Mouse (Mus musculus) monocyte, adult 5-6 weeks (primary cell): ENCODE data around the gene Mest. TPM values are rescaled to one million over a fixed set of nuclear protein-coding genes. Genes with fewer than 3 reads are reported as not detected.

Source experiments
- ATAC-seq: fragments of 153-309, 156-312 bp; replicated peaks from 2 replicates; pipeline ENCODE4 v1.8.0; 2017; ENCODE audit warnings: mild to moderate bottlenecking; ENCODE audit not compliant: low TSS enrichment, insufficient number of reproducible peaks, severe bottlenecking, poor library complexity, low FRiP score
- total RNA-seq: library from RNA; stranded (forward); fragments of 200-1000, 200-491, 200-594 nt; gene quantifications from 3 replicates; pipeline ENCODE4 v1.2.3, GENCODE M21; 2017

Mest gene
- total RNA-seq, 1 experiment from 2014 or later: 0.86 TPM

DNA sequence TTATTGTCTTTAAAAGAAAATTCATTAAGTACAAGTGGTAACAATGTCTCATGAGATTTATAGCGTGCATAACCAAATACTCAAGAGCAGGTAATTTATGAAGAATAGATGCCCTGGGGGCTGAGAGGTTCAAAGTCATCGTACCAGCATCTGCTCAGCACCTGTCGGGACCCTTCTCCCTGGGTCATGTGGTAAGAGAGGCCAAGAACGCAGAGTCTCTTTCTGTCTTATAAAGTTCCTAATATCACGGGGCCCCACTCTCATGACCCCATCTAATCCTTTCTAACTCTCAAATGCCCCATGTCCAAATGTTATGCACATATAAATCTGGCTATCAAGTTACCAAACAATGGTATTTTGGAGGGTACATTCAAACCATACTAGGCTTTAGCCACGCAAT is 20.5 kb upstream of the Mest start:
- no peak for ATAC-seq

- no peak for ATAC-seq
Measured at GRCm38 (mm10) chr6:30703476-30703875, 19.9 kb upstream of the Mest start.

GRCm38 (mm10) chr6:30703977-30704602 is 19.3 kb upstream of the Mest start:
- no peak for ATAC-seq

GRCm38 (mm10) chr6:30709115-30709514 is 14.2 kb upstream of the Mest start:
- no peak for ATAC-seq

- no peak for ATAC-seq
Measured at GRCm38 (mm10) chr6:30710371-30711364, 12.7 kb upstream of the Mest start.

DNA sequence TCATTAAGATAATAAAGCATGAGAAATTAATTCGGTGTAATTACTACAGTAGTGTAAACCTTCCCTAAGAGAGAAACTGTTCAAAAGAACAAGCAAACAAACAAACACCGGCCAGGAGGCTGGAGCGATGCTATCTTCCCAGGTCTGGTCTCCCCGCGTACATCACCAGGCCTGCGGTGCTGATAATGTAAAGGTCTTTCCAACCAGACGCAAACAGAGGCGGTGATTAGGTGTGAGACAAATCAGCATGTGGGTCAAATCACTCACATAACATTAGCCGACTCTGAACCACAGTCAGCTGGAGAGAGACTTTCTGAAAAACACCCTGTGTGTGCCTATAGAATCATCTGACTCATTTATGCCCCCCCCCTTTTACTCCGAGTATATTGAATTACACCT is 12.0 kb upstream of the Mest start:
- no peak for ATAC-seq

DNA sequence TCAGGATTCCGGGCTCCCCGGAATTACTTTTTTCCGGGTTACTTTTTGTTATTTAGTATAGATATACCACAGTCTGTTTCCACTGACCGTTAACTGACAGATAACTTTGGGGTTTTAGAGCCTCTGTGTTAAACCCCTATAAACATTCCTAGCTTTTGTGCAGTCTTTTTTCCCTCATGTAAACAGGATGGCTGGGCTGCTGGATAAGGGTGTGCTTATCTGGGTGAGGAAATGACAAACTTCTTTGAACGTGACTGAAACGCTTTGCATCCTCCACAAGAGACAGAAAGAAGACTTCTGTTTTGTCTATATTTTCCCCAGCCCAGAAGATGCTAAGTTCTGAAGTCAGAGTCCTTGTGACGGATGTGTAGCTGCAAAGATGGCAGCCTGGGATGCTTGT is 10.9 kb upstream of the Mest start:
- ATAC-seq: no peak

GRCm38 (mm10) chr6:30713455-30713854 is 9.9 kb upstream of the Mest start:
- no peak for ATAC-seq

- ATAC-seq: no peak
Measured at GRCm38 (mm10) chr6:30713896-30714295, 9.5 kb upstream of the Mest start.

DNA sequence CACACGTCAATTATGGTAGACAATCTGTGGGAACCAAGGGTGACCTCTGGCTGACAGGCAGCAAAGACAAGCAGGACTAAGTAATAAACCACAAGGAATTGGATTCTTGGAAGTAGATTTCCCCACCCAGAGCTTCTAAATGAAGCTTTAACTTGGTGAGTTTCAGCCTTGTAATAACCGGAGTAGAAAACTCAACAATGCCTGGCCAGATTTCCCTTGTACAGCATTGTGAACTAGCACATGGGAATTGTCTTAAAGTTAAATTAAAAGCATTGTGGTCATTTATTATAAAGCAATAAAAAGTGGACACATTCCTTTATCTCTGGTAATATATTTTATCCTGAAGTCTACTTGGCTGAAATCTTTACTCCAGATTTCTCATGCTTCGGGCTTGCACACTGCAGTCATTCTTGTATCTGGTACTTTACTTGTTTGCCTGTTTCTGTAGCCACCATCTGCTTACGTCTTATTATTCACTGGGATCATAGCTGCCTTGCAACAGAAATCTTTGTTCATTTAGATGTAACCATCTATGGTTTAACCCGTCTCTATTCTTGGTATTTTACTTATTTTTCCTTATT is 8.4 kb upstream of the Mest start:
- ATAC-seq: no peak

DNA sequence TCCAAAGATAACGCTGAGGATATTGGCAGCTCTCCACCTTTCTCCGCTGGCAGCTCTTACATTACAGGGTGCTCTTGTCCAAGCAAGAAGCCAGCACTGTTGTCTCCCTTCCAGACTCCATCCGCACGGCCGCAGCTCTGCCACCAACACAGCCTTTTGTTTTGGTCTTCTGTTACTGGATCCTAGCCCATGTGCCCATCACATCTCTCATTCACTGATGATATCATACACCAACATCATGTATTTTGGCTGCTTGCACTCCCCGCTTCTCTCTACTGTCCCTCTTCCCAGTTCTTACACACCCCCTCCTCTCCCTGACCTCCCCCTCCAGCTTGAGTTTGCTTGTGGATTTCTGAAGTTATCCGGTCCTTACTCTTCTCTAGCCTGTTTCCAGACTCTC is 6.6 kb upstream of the Mest start:
- no peak for ATAC-seq

- ATAC-seq: no peak
Measured at GRCm38 (mm10) chr6:30722385-30723164, 772 bp upstream of the Mest start.

- no peak for ATAC-seq
Measured at GRCm38 (mm10) chr6:30730301-30730971, 7.1 kb downstream of the Mest start.

DNA sequence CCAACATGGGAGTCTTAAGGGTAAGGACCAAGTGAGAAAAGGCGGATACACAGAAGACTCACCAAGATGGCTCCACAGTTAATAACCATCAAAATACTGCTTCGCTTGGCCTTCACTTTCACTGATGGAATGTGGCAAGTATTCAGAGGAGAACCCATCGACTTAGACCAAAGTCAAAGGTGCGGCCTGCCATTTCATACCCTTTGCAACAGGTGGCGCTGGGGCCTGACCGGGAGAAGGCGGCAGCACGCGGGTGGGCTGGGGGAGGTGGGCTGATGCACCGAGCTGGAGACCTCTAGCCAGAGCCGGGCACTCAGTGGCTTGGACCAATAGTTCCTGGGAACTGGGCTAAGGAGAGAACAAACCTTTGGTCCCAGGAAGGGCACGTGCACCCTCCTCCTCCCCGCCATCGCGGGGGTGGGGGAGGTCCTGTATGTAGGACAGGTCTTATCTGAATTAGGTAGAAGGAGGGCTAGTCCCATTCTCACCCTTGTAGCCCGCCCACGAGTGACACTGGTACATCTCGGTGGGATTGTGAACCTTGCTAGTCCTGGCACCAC is 9.3 kb downstream of the Mest start:
- no peak for ATAC-seq

DNA sequence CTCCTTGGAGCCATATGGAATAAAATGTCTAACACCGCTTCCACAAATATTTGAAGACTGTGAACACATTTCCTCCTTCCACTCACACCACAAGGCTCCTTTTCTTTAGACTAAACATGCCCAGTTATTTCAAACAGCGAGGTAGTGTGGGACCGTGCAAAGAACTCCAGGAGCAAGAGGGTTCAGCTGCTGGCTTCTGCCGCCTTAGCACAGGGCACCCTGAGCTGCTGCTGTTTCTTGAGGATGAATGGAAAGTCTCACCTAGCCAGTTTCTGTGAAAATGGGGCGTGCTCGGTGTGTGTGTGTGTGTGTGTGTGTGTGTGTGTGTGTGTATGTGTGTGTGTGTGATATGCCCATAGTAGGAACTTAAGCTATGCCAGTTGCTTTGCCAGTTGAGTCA is 11.1 kb downstream of the Mest start:
- no peak for ATAC-seq

DNA sequence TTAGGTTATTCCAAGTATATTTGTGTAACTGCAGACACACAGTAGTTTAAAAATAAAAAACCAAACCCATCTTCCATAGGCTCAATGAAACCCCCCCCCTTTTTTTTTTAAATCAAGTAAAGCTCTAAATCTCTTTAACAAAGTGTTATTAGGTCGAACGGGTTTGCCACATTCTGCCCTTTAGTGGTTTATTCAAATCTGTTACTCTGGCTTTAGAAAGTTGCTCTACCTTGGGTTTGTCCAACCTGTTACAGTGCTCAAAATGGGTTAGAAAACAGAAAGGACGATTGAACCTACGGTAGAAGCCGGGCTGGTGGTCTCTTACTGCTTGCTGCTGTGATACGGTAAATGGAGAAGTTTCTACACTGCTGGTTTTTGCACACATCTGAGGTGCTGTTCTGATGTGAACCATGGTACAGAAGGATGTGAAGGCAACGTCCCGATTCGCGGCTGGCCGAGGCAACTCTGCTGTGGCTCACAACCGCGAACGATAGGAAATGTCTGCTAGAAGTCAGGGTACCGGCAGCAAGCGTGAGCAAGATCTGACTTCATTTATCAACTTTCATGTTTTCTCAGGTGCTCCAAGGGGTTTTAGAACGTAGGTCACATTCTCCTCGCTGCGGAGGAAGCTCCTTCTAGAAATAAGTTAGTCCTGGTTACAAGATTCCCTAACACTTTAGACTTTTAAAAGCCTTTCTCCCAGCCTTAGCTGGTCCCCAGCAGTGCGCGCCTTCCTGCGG is 11.8 kb downstream of the Mest start:
- no peak for ATAC-seq

GRCm38 (mm10) chr6:30735728-30736371 is 12.5 kb downstream of the Mest start:
- ATAC-seq: no peak
